Mouse (Mus musculus) lung, postnatal 14 days (tissue): Measurements from ENCODE around the gene Gm5485.
A peak's percentile ranks its signal among the peaks of the same experiment; 100 is the strongest.

Experiments
- DNase-seq: peaks from one replicate; pipeline ENCODE4 v3.0.0; 2021

Gene Gm5485

GRCm38 (mm10) chr16:48368096-48368495 lies 44.1 kb downstream of the Gm5485 start:
- no peak for DNase-seq

- DNase-seq: no peak
Measured at GRCm38 (mm10) chr16:48366801-48367200, 45.4 kb downstream of the Gm5485 start.

GRCm38 (mm10) chr16:48360887-48361286 lies 51.3 kb downstream of the Gm5485 start:
- no peak for DNase-seq

GRCm38 (mm10) chr16:48356417-48356816 lies 55.8 kb downstream of the Gm5485 start:
- DNase-seq: peak; percentile 3

GRCm38 (mm10) chr16:48355716-48356115 lies 56.5 kb downstream of the Gm5485 start:
- DNase-seq: no peak
